Mouse (Mus musculus): Measurements from ENCODE around the gene Mxra7. TPM values are rescaled to one million over a fixed set of nuclear protein-coding genes. Genes with fewer than 3 reads are reported as not detected.
"Not testable (repeated sequence)": the region's sequence is repeated elsewhere in the genome, so short reads cannot be mapped to it uniquely, and the experiment has no call there.

The Mxra7 gene
- total RNA-seq, 2 experiments from 2014 or later, result 16.8 to 21.2 TPM

GRCm38 (mm10) chr11:116847187-116848085 is 19.6 kb upstream of the Mxra7 start:
- no peak for DNase-seq (ENCODE audit: extremely low spot score in 1 of 2, low spot score in 1 of 2)

GRCm38 (mm10) chr11:116846593-116847181 is 18.8 kb upstream of the Mxra7 start:
- no peak for DNase-seq (ENCODE audit: extremely low spot score in 1 of 2, low spot score in 1 of 2)

GRCm38 (mm10) chr11:116843261-116844233 is 15.7 kb upstream of the Mxra7 start, which contains the start of the genes Mettl23 and Jmjd6:
Mettl23 (plus strand) TSS chr11:116843278.
Jmjd6 (minus strand) TSS chr11:116843449.
- peak; percentile 84 to 93 for DNase-seq (ENCODE audit: extremely low spot score in 1 of 2, low spot score in 1 of 2)

- peak; percentile 22 to 55 for DNase-seq (ENCODE audit: extremely low spot score in 1 of 2, low spot score in 1 of 2)
Observed at GRCm38 (mm10) chr11:116842531-116843260, 14.8 kb upstream of the Mxra7 start.

- DNase-seq (ENCODE audit: extremely low spot score in 1 of 2, low spot score in 1 of 2), result no peak
Observed at GRCm38 (mm10) chr11:116840748-116841147, 12.9 kb upstream of the Mxra7 start.

- no peak for DNase-seq (ENCODE audit: extremely low spot score in 1 of 2, low spot score in 1 of 2)
Observed at GRCm38 (mm10) chr11:116839601-116840000, 11.8 kb upstream of the Mxra7 start.

- no peak for DNase-seq (ENCODE audit: extremely low spot score in 1 of 2, low spot score in 1 of 2)
Observed at GRCm38 (mm10) chr11:116838936-116839335, 11.1 kb upstream of the Mxra7 start.

- DNase-seq (ENCODE audit: extremely low spot score in 1 of 2, low spot score in 1 of 2), result no peak
Observed at GRCm38 (mm10) chr11:116837441-116837840, 9.6 kb upstream of the Mxra7 start.

- no peak for DNase-seq (ENCODE audit: extremely low spot score in 1 of 2, low spot score in 1 of 2)
Observed at GRCm38 (mm10) chr11:116836283-116836682, 8.4 kb upstream of the Mxra7 start.

- DNase-seq (ENCODE audit: extremely low spot score in 1 of 2, low spot score in 1 of 2), result no peak
Observed at GRCm38 (mm10) chr11:116834954-116835353, 7.1 kb upstream of the Mxra7 start.

- DNase-seq (ENCODE audit: extremely low spot score in 1 of 2, low spot score in 1 of 2), result no peak
Observed at GRCm38 (mm10) chr11:116832172-116832685, 4.4 kb upstream of the Mxra7 start.

- no peak for DNase-seq (ENCODE audit: extremely low spot score in 1 of 2, low spot score in 1 of 2)
Observed at GRCm38 (mm10) chr11:116826550-116827504, 1.0 kb downstream of the Mxra7 start.

GRCm38 (mm10) chr11:116825230-116825629 is 2.6 kb downstream of the Mxra7 start:
- no peak for DNase-seq (ENCODE audit: extremely low spot score in 1 of 2, low spot score in 1 of 2)

- DNase-seq (ENCODE audit: extremely low spot score in 1 of 2, low spot score in 1 of 2), result not testable (repeated sequence)
Observed at GRCm38 (mm10) chr11:116823885-116824284, 4.0 kb downstream of the Mxra7 start.

GRCm38 (mm10) chr11:116823255-116823654 is 4.6 kb downstream of the Mxra7 start:
- DNase-seq (ENCODE audit: extremely low spot score in 1 of 2, low spot score in 1 of 2), result no peak

- no peak for DNase-seq (ENCODE audit: extremely low spot score in 1 of 2, low spot score in 1 of 2)
Observed at GRCm38 (mm10) chr11:116822626-116823025, 5.2 kb downstream of the Mxra7 start.

GRCm38 (mm10) chr11:116822215-116822614 is 5.6 kb downstream of the Mxra7 start:
- DNase-seq (ENCODE audit: extremely low spot score in 1 of 2, low spot score in 1 of 2), result no peak

All from layer of hippocampus, postnatal 25 days (tissue).